Mouse (Mus musculus): Measurements from ENCODE around the gene Tfcp2.

DNA sequence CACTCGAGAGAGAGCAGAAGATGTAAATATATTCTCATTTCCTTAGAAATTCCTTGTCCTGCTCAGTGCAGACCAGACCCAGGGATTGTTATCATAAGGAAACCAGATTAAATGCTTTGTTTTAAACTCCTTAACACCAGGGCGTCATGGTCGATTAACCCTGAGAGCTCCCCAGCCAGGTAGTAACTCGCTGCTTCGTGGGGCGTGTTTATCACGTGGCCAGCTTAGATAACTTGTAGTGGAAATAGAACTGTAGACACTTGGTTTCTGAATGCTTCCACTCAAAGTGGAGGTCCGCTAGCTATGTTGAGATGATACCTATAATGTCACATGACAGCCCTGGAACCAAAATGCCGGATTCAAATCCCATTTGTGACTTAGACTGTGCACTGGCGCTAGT is 81.8 kb downstream of the Tfcp2 start:
- TF ChIP-seq POLR2AphosphoS2 (IDR thresholded peaks at IDR 0.05; ENCODE audit: low read length) (no peak), JUND (IDR thresholded peaks at IDR 0.05; ENCODE audit: low read depth, low read length) (no peak), CTCF (IDR thresholded peaks at IDR 0.05 in 2 of 3, conservative IDR thresholded peaks at IDR 0.05 in 1 of 3; ENCODE audit: control insufficient read depth in 1 of 3, insufficient read depth in 1 of 3, low read depth in 2 of 3, low read length in 3 of 3, poor library complexity in 1 of 3, severe bottlenecking in 1 of 3) (no peak), ZC3H11A (IDR thresholded peaks at IDR 0.05; ENCODE audit: low read depth, low read length) (no peak), EP300 (IDR thresholded peaks at IDR 0.05; ENCODE audit: low read depth in 1 of 2, low read length in 2 of 2) (no peak), MEF2A (IDR thresholded peaks at IDR 0.05; ENCODE audit: extremely low read depth, insufficient replicate concordance, low read depth, low read length, poor library complexity, severe bottlenecking) (no peak), ZNF384 (IDR thresholded peaks at IDR 0.05; ENCODE audit: low read depth, low read length) (no peak), MYC (IDR thresholded peaks at IDR 0.05; ENCODE audit: low read depth, low read length) (no peak), MAZ (IDR thresholded peaks at IDR 0.05; ENCODE audit: low read depth, low read length) (no peak)
